Mouse (Mus musculus) left cerebral cortex, postnatal 10 days (tissue): Measurements from ENCODE around the gene Gm16430. TPM values are rescaled to one million over a fixed set of nuclear protein-coding genes. Genes with fewer than 3 reads are reported as not detected.
"Not testable (repeated sequence)": the region's sequence is repeated elsewhere in the genome, so short reads cannot be mapped to it uniquely, and the experiment has no call there.

Experiments
- DNase-seq, 2 experiments: peaks; one replicate each; pipeline ENCODE4 v3.0.0; 2021 to 2022; ENCODE audit warnings: low spot score in 2 of 2, mixed read lengths in 1 of 2; ENCODE audit errors: extremely low spot score in 1 of 2
- intact Hi-C: fragments of 180-260 bp; cut with DNase I; formaldehyde crosslinking; loops from one replicate; pipeline ENCODE4 v1.15.1; 2025
- total RNA-seq, 2 experiments: library from RNA; stranded (reverse); gene quantifications; 2 replicates each; pipeline ENCODE4 v1.2.3; 2021

Gm16430 gene
- not detected for total RNA-seq

DNA sequence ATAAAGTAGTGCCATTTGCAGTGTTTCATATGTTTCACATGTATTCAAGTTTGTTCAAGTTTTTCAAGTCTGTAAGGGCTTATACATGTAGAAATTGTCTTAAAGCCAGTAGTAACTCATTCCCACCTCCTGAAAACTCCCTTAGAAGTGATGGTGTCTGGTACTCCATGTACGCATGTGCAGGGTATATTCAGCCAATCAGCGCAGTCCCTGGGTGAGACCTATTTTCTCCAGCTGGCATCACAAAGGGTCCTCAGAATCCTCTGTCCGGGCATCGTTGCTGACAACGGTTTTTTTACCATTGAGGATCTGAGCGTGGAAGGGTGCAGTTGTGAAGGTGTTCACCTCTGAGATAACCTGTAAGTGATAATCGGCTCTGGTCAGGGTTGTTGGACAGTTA is at the start of gene Gm16430:
Gene Gm16430 (plus strand): TSS at position 301 of the 400 bp plus-strand sequence.
- intact Hi-C loops, DNase-seq: not testable (repeated sequence)

Other genes with a start within 250 kb of the Gm16430 start
- gene Gm16405, start 91.0 kb upstream of the Gm16430 start, total RNA-seq: not detected